Mouse (Mus musculus) WW6 (cell line): ENCODE results near the gene Cd70.

Experiments
- DNase-seq: peaks from one replicate; pipeline ENCODE4 v3.0.0-alpha.2; 2013; ENCODE audit warnings: low read depth, low spot score

Cd70 gene

GRCm38 (mm10) chr17:57099629-57100325, 49.8 kb downstream of the Cd70 start:
- DNase-seq, result peak; percentile 53

- no peak for DNase-seq
These were observed 51.3 kb downstream of the Cd70 start for GRCm38 (mm10) chr17:57098321-57098720.

- DNase-seq, result peak; percentile 58
These were observed 53.0 kb downstream of the Cd70 start for GRCm38 (mm10) chr17:57096623-57096920.
